Mouse (Mus musculus) brain, embryonic 14.5 days (tissue): ENCODE results near the gene Tcf7l1.

Experiments used
- CTCF ChIP-seq: fragments of 200-500 bp; IDR thresholded peaks from 2 replicates; pipeline ENCODE4 v1.5.1; 2012; ENCODE audit warnings: inconsistent platforms, mild to moderate bottlenecking, moderate library complexity, borderline replicate concordance; ENCODE audit not compliant: insufficient read depth, insufficient read length; ENCODE audit errors: extremely low read depth
- POLR2A ChIP-seq: fragments of 200-500 bp; IDR thresholded peaks from 2 replicates; pipeline ENCODE4 v1.6.1; 2012; ENCODE audit warnings: mild to moderate bottlenecking, inconsistent platforms, borderline replicate concordance; ENCODE audit not compliant: poor library complexity, insufficient read depth, insufficient read length, severe bottlenecking; ENCODE audit errors: extremely low read depth

GRCm38 (mm10) chr6:72727826-72728225 is 61.2 kb downstream of the Tcf7l1 start:
- TF ChIP-seq CTCF (no peak), POLR2A (no peak)
